Comparison of ENCODE assay signal across 8 mouse cellular contexts in genomic region chr11:103952635-103953031, GRCm38 (mm10). TPM values are rescaled to one million over a fixed set of nuclear protein-coding genes. Genes with fewer than 3 reads are reported as not detected.
A peak's percentile ranks its signal among the peaks of the same experiment; 100 is the strongest.
DNase-seq lines count a peak whose midpoint lies in the region; ATAC-seq and TF ChIP-seq lines count a peak whose summit lies in the region.

No protein-coding gene starts in this region.

- H3K4me1 ChIP-seq in kidney, postnatal 0 days (replicated peaks; ENCODE audit: insufficient read depth, low read length), result peaks cover 3% of the 10 kb centered on the region; the same call in 1 of the 2 replicates
- peaks cover 10% of the 10 kb centered on the region for H3K4me1 ChIP-seq in embryonic facial prominence, embryonic 12.5 days
- H3K4me1 ChIP-seq in hindbrain, embryonic 15.5 days (replicated peaks), result peaks cover 24% of the 10 kb centered on the region
- peaks cover 24% of the 10 kb centered on the region for H3K4me1 ChIP-seq in midbrain, embryonic 14.5 days (ENCODE audit: control insufficient read depth, insufficient read depth, low read length)

- WGBS in kidney, postnatal 0 days, result 83% methylated on average over 5 of the region's 5 CpGs
- 62% methylated on average over 5 of the region's 5 CpGs for WGBS in embryonic facial prominence, embryonic 12.5 days
- 47% methylated on average over 5 of the region's 5 CpGs for whole genome bisulfite sequencing in hindbrain, embryonic 15.5 days
- WGBS in midbrain, embryonic 14.5 days, result 38% methylated on average over 5 of the region's 5 CpGs

- H3K4me3 ChIP-seq in kidney, postnatal 0 days (replicated peaks; ENCODE audit: low read depth, low read length), result no peak overlapping the region
- peak overlapping the region; percentile 88; the same call in 1 of the 2 replicates for H3K4me3 ChIP-seq in embryonic facial prominence, embryonic 12.5 days
- peak overlapping the region; percentile 96 for H3K4me3 ChIP-seq in hindbrain, embryonic 15.5 days
- H3K4me3 ChIP-seq in midbrain, embryonic 14.5 days (replicated peaks; ENCODE audit: low read depth, low read length), result peak overlapping the region; percentile 86

- peak overlapping the region; percentile 94 for H3K4me2 ChIP-seq in kidney, postnatal 0 days (ENCODE audit: low read length)
- peak overlapping the region; percentile 65 for H3K4me2 ChIP-seq in embryonic facial prominence, embryonic 12.5 days (replicated peaks)
- H3K4me2 ChIP-seq in hindbrain, embryonic 15.5 days, result peak overlapping the region; percentile 75
- H3K4me2 ChIP-seq in midbrain, embryonic 14.5 days (ENCODE audit: low read length), result peak overlapping the region; percentile 61

- no peak for TF ChIP-seq CTCF in kidney, postnatal 0 days (IDR thresholded peaks at IDR 0.05; ENCODE audit: low read depth)

- 0 out of 2 replicates have a peak overlapping the region, but pooled peaks have one; percentile 88 for H3K9ac ChIP-seq in kidney, postnatal 0 days (ENCODE audit: low read depth, low read length)
- no peak overlapping the region for H3K9ac ChIP-seq in embryonic facial prominence, embryonic 12.5 days
- H3K9ac ChIP-seq in hindbrain, embryonic 15.5 days, result peak overlapping the region; percentile 96
- peak overlapping the region; percentile 86; the same call in 1 of the 2 replicates for H3K9ac ChIP-seq in midbrain, embryonic 14.5 days (replicated peaks; ENCODE audit: low read length)

- no peak for DNase-seq in kidney, postnatal 0 days (ENCODE audit: low spot score)
- no peak for DNase-seq in kidney, postnatal 4 days
- DNase-seq in midbrain, embryonic 14.5 days, result no peak
- DNase-seq in adrenal gland, postnatal 25 days, result no peak

- no peaks in the 10 kb centered on the region for H3K9me3 ChIP-seq in kidney, postnatal 0 days (replicated peaks; ENCODE audit: low read length)
- H3K9me3 ChIP-seq in embryonic facial prominence, embryonic 12.5 days, result no peaks in the 10 kb centered on the region
- no peaks in the 10 kb centered on the region for H3K9me3 ChIP-seq in hindbrain, embryonic 15.5 days
- H3K9me3 ChIP-seq in midbrain, embryonic 14.5 days (ENCODE audit: control insufficient read depth, low read length), result no peaks in the 10 kb centered on the region

- no peaks in the 10 kb centered on the region for H3K36me3 ChIP-seq in kidney, postnatal 0 days (ENCODE audit: insufficient read depth, low read length)
- no peaks in the 10 kb centered on the region for H3K36me3 ChIP-seq in embryonic facial prominence, embryonic 12.5 days
- no peaks in the 10 kb centered on the region for H3K36me3 ChIP-seq in hindbrain, embryonic 15.5 days
- no peaks in the 10 kb centered on the region for H3K36me3 ChIP-seq in midbrain, embryonic 14.5 days (ENCODE audit: control insufficient read depth, insufficient read depth, low read length)

- ATAC-seq in kidney, postnatal 0 days (replicated peaks; ENCODE audit: low FRiP score, low read depth), result no peak
- no peak for ATAC-seq in embryonic facial prominence, embryonic 12.5 days (ENCODE audit: insufficient number of reproducible peaks, insufficient read depth, low FRiP score, low TSS enrichment)
- ATAC-seq in hindbrain, embryonic 15.5 days (ENCODE audit: low FRiP score, low read depth), result no peak
- no peak for ATAC-seq in midbrain, embryonic 14.5 days (ENCODE audit: low FRiP score, low TSS enrichment)
- ATAC-seq in inflammation-experienced regulatory T-cells, adult 6 months, result no peak
- ATAC-seq in megakaryocyte progenitor cell, adult 5-6 weeks (replicated peaks; ENCODE audit: poor library complexity), result no peak

- H3K27me3 ChIP-seq in kidney, postnatal 0 days (ENCODE audit: insufficient read depth, low read length), result no peaks in the 10 kb centered on the region
- no peaks in the 10 kb centered on the region for H3K27me3 ChIP-seq in embryonic facial prominence, embryonic 12.5 days
- H3K27me3 ChIP-seq in hindbrain, embryonic 15.5 days, result no peaks in the 10 kb centered on the region
- no peaks in the 10 kb centered on the region; the same call in 1 of the 2 replicates for H3K27me3 ChIP-seq in midbrain, embryonic 14.5 days (ENCODE audit: control insufficient read depth, insufficient read depth, low read length)

- no peak overlapping the region for H3K27ac ChIP-seq in kidney, postnatal 0 days
- no peak overlapping the region for H3K27ac ChIP-seq in embryonic facial prominence, embryonic 12.5 days
- H3K27ac ChIP-seq in hindbrain, embryonic 15.5 days (replicated peaks), result 0 out of 2 replicates have a peak overlapping the region, but pooled peaks have one; percentile 88
- no peak overlapping the region for H3K27ac ChIP-seq in midbrain, embryonic 14.5 days (replicated peaks; ENCODE audit: low read depth, low read length)

RNA-seq across cellular contexts. Expression of gene Nsf, which starts 1.2 kb away (rescaled TPM):
- polyA plus RNA-seq in kidney, postnatal 0 days (2015; fragmentation: Nextera tagmentation; extraction: Ambion mirVana), result 37.1 and 41.2 TPM in 2 replicates
- polyA plus RNA-seq in embryonic facial prominence, embryonic 12.5 days (2016; fragmentation: Nextera tagmentation; extraction: Ambion mirVana), result 57.4 and 58.8 TPM in 2 replicates
- 197 and 203 TPM in 2 replicates for polyA plus RNA-seq in hindbrain, embryonic 15.5 days (2015; fragmentation: Nextera tagmentation; extraction: Ambion mirVana)
- polyA plus RNA-seq in midbrain, embryonic 14.5 days (2014; fragmentation: Nextera tagmentation; extraction: Ambion mirVana), result 134 and 143 TPM in 2 replicates
- 10 to 100 TPM; 52.2 to 85.6 (median 76.6) TPM for polyA plus RNA-seq in inflammation-experienced regulatory T-cells, adult 6 months (2017; shearing (Covaris generic))
- 20.3 and 28.4 TPM in 2 replicates for total RNA-seq in megakaryocyte progenitor cell, adult 5-6 weeks (2015)
- total RNA-seq in megakaryocyte progenitor cell, adult 5-6 weeks (2017), result 32.5 and 35.8 TPM in 2 replicates
- 83.0 and 104 TPM in 2 replicates for total RNA-seq in adrenal gland, postnatal 25 days (2021)

RNA-seq across cellular contexts. Expression of gene Arf2, which starts 13.9 kb away (rescaled TPM):
- polyA plus RNA-seq in kidney, postnatal 0 days (2015; fragmentation: Nextera tagmentation; extraction: Ambion mirVana), result 74.1 and 76.0 TPM in 2 replicates
- polyA plus RNA-seq in embryonic facial prominence, embryonic 12.5 days (2016; fragmentation: Nextera tagmentation; extraction: Ambion mirVana), result 76.4 and 83.0 TPM in 2 replicates
- polyA plus RNA-seq in hindbrain, embryonic 15.5 days (2015; fragmentation: Nextera tagmentation; extraction: Ambion mirVana), result 187 and 188 TPM in 2 replicates
- polyA plus RNA-seq in midbrain, embryonic 14.5 days (2014; fragmentation: Nextera tagmentation; extraction: Ambion mirVana), result 193 and 222 TPM in 2 replicates
- 10 to 100 TPM; 12.1 to 14.5 (median 12.6) TPM for polyA plus RNA-seq in inflammation-experienced regulatory T-cells, adult 6 months (2017; shearing (Covaris generic))
- 16.3 and 22.2 TPM in 2 replicates for total RNA-seq in megakaryocyte progenitor cell, adult 5-6 weeks (2015)
- total RNA-seq in megakaryocyte progenitor cell, adult 5-6 weeks (2017), result 25.8 and 28.1 TPM in 2 replicates
- total RNA-seq in adrenal gland, postnatal 25 days (2021), result 38.2 and 38.3 TPM in 2 replicates
